Mouse (Mus musculus): ENCODE data around the gene Prkag3. TPM values are rescaled to one million over a fixed set of nuclear protein-coding genes. Genes with fewer than 3 reads are reported as not detected.

Gene Prkag3
- polyA plus RNA-seq, 1 experiment from 2014 or later = 0.28 TPM

- H3K27me3 ChIP-seq (replicated peaks) = no peaks in the 10 kb centered on the region
- WGBS = 71% methylated on average over 2 of the region's 2 CpGs
- H3K4me2 ChIP-seq = no peak overlapping the region
- no peak overlapping the region for H3K27ac ChIP-seq
- no peak overlapping the region for H3K9ac ChIP-seq
- no peak overlapping the region for H3K4me3 ChIP-seq (replicated peaks)
- H3K9me3 ChIP-seq = no peaks in the 10 kb centered on the region
- H3K4me1 ChIP-seq = no peaks in the 10 kb centered on the region
- ATAC-seq (ENCODE audit: insufficient read depth, low FRiP score, low read depth) = no peak
- H3K36me3 ChIP-seq = no peaks in the 10 kb centered on the region
Measured at GRCm38 (mm10) chr1:74723748-74724147, 25.3 kb downstream of the Prkag3 start.

- Histone ChIP-seq H3K27ac (no peak overlapping the region), H3K36me3 (no peaks in the 10 kb centered on the region), H3K27me3 (replicated peaks) (no peaks in the 10 kb centered on the region), H3K9ac (no peak overlapping the region), H3K4me3 (replicated peaks) (no peak overlapping the region), H3K9me3 (no peaks in the 10 kb centered on the region), H3K4me1 (no peaks in the 10 kb centered on the region), H3K4me2 (no peak overlapping the region)
- 63% methylated on average over 6 of the region's 6 CpGs for WGBS
- no peak for ATAC-seq (ENCODE audit: insufficient read depth, low FRiP score, low read depth)
Measured at GRCm38 (mm10) chr1:74721657-74722056, 27.4 kb downstream of the Prkag3 start.

GRCm38 (mm10) chr1:74719281-74719680, 29.7 kb downstream of the Prkag3 start:
- H3K4me3 ChIP-seq (replicated peaks) = no peak overlapping the region
- H3K4me1 ChIP-seq = no peaks in the 10 kb centered on the region
- no peaks in the 10 kb centered on the region for H3K9me3 ChIP-seq
- WGBS = 74% methylated on average over 3 of the region's 3 CpGs
- no peak overlapping the region for H3K27ac ChIP-seq
- no peak overlapping the region for H3K4me2 ChIP-seq
- H3K9ac ChIP-seq = no peak overlapping the region
- H3K36me3 ChIP-seq = no peaks in the 10 kb centered on the region
- H3K27me3 ChIP-seq (replicated peaks) = no peaks in the 10 kb centered on the region
- ATAC-seq (ENCODE audit: insufficient read depth, low FRiP score, low read depth) = no peak

- H3K36me3 ChIP-seq = no peaks in the 10 kb centered on the region
- H3K27me3 ChIP-seq (replicated peaks) = no peaks in the 10 kb centered on the region
- WGBS = 87% methylated on average over 8 of the region's 8 CpGs
- no peak overlapping the region for H3K4me2 ChIP-seq
- H3K4me1 ChIP-seq = 0 out of 2 replicates have a peak, but pooled peaks cover 4% of the 10 kb centered on the region
- H3K4me3 ChIP-seq (replicated peaks) = no peak overlapping the region
- no peak for ATAC-seq (ENCODE audit: insufficient read depth, low FRiP score, low read depth)
- H3K9ac ChIP-seq = no peak overlapping the region
- H3K27ac ChIP-seq = no peak overlapping the region
- no peaks in the 10 kb centered on the region for H3K9me3 ChIP-seq
Measured at GRCm38 (mm10) chr1:74718113-74718512, 30.9 kb downstream of the Prkag3 start.

- WGBS = 87% methylated on average over 6 of the region's 6 CpGs
- no peak overlapping the region for H3K27ac ChIP-seq
Measured at GRCm38 (mm10) chr1:74715886-74716285, 33.1 kb downstream of the Prkag3 start.

GRCm38 (mm10) chr1:74715468-74715867, 33.6 kb downstream of the Prkag3 start:
- Histone ChIP-seq H3K9me3 (no peaks in the 10 kb centered on the region), H3K36me3 (no peaks in the 10 kb centered on the region), H3K9ac (no peak overlapping the region), H3K4me2 (no peak overlapping the region), H3K27me3 (replicated peaks) (no peaks in the 10 kb centered on the region), H3K27ac (no peak overlapping the region), H3K4me3 (replicated peaks) (no peak overlapping the region), H3K4me1 (0 out of 2 replicates have a peak, but pooled peaks cover 9% of the 10 kb centered on the region)
- ATAC-seq (ENCODE audit: insufficient read depth, low FRiP score, low read depth) = no peak
- 62% methylated on average over 5 of the region's 5 CpGs for WGBS

More at GRCm38 (mm10) chr1:74715886-74716285, 33.1 kb downstream of the Prkag3 start:
- Histone ChIP-seq H3K9ac (no peak overlapping the region), H3K27me3 (replicated peaks) (no peaks in the 10 kb centered on the region), H3K36me3 (no peaks in the 10 kb centered on the region), H3K4me1 (0 out of 2 replicates have a peak, but pooled peaks cover 9% of the 10 kb centered on the region), H3K4me2 (no peak overlapping the region), H3K4me3 (replicated peaks) (no peak overlapping the region), H3K9me3 (no peaks in the 10 kb centered on the region)
- ATAC-seq (ENCODE audit: insufficient read depth, low FRiP score, low read depth) = no peak

- 0 out of 2 replicates have a peak, but pooled peaks cover 9% of the 10 kb centered on the region for H3K4me1 ChIP-seq
- H3K4me3 ChIP-seq (replicated peaks) = no peak overlapping the region
- no peaks in the 10 kb centered on the region for H3K36me3 ChIP-seq
- no peaks in the 10 kb centered on the region for H3K9me3 ChIP-seq
- H3K9ac ChIP-seq = no peak overlapping the region
- 43% methylated on average over 2 of the region's 2 CpGs for WGBS
- no peak overlapping the region for H3K4me2 ChIP-seq
- no peak overlapping the region for H3K27ac ChIP-seq
- H3K27me3 ChIP-seq (replicated peaks) = no peaks in the 10 kb centered on the region
- ATAC-seq (ENCODE audit: insufficient read depth, low FRiP score, low read depth) = no peak
Measured at GRCm38 (mm10) chr1:74714967-74715366, 34.1 kb downstream of the Prkag3 start.

GRCm38 (mm10) chr1:74713859-74714730, 34.9 kb downstream of the Prkag3 start:
- Histone ChIP-seq H3K4me3 (replicated peaks) (peak overlapping the region; percentile 50), H3K4me1 (0 out of 2 replicates have a peak, but pooled peaks cover 9% of the 10 kb centered on the region), H3K9ac (peak overlapping the region; percentile 44; the same call in 1 of the 2 replicates), H3K27ac (no peak overlapping the region), H3K27me3 (replicated peaks) (no peaks in the 10 kb centered on the region), H3K4me2 (peak overlapping the region; percentile 96), H3K9me3 (no peaks in the 10 kb centered on the region), H3K36me3 (no peaks in the 10 kb centered on the region)
- ATAC-seq (ENCODE audit: insufficient read depth, low FRiP score, low read depth) = 0 out of 2 replicates have a peak, but pooled peaks have one; percentile 31
- WGBS = 23% methylated on average over 12 of the region's 12 CpGs

GRCm38 (mm10) chr1:74713099-74713858, 35.7 kb downstream of the Prkag3 start, which contains the start of gene Cyp27a1:
Gene Cyp27a1 (plus strand): TSS chr1:74713574.
- ATAC-seq (ENCODE audit: insufficient read depth, low FRiP score, low read depth) = peak; percentile 68
- Histone ChIP-seq H3K4me3 (replicated peaks) (peak within 1 kb of the TSS; percentile 50), H3K4me2 (peak within 1 kb of the TSS; percentile 96), H3K4me1 (0 out of 2 replicates have a peak, but pooled peaks cover 9% of the 10 kb centered on the region), H3K27me3 (replicated peaks) (no peaks in the 10 kb centered on the region), H3K9ac (peak within 1 kb of the TSS; percentile 44), H3K36me3 (no peaks in the 10 kb centered on the region), H3K9me3 (no peaks in the 10 kb centered on the region), H3K27ac (peak within 1 kb of the TSS; percentile 6)
- 3% methylated on average over 35 of the region's 35 CpGs for WGBS

GRCm38 (mm10) chr1:74712461-74713098, 36.4 kb downstream of the Prkag3 start:
- no peak for ATAC-seq (ENCODE audit: insufficient read depth, low FRiP score, low read depth)
- Histone ChIP-seq H3K36me3 (no peaks in the 10 kb centered on the region), H3K4me2 (peak overlapping the region; percentile 96), H3K27me3 (replicated peaks) (no peaks in the 10 kb centered on the region), H3K4me3 (replicated peaks) (peak overlapping the region; percentile 50), H3K27ac (peak overlapping the region; percentile 6; the same call in 1 of the 2 replicates), H3K4me1 (0 out of 2 replicates have a peak, but pooled peaks cover 9% of the 10 kb centered on the region), H3K9ac (no peak overlapping the region), H3K9me3 (no peaks in the 10 kb centered on the region)
- WGBS = 40% methylated on average over 5 of the region's 5 CpGs

- 74% methylated on average over 4 of the region's 4 CpGs for WGBS
- Histone ChIP-seq H3K4me3 (replicated peaks) (no peak overlapping the region), H3K4me2 (no peak overlapping the region), H3K4me1 (0 out of 2 replicates have a peak, but pooled peaks cover 9% of the 10 kb centered on the region), H3K27me3 (replicated peaks) (no peaks in the 10 kb centered on the region), H3K27ac (no peak overlapping the region), H3K9me3 (no peaks in the 10 kb centered on the region), H3K9ac (no peak overlapping the region), H3K36me3 (no peaks in the 10 kb centered on the region)
- no peak for ATAC-seq (ENCODE audit: insufficient read depth, low FRiP score, low read depth)
Measured at GRCm38 (mm10) chr1:74712046-74712445, 37.0 kb downstream of the Prkag3 start.

Measured in stomach, embryonic 15.5 days (tissue).